ENCODE assay signal across 34 mouse cellular contexts in the genomic region with DNA sequence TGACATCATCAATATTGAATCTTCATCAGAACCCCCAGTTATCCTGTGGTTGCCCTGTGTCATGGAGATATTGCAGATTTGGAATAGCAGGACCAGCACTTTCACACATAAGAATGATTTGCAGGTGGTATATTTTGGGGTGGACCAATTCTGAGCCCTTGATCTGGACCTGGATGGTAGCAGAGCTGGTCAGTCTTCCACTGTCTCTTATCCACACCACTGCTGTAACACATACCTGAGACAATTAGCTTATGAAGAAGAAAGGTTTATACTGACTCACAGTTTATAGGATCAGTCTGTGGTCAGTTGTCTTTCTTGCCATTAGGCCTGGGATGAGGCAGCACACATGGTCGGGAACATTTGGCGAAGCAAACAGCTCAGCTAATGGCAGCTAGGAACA. TPM values are rescaled to one million over a fixed set of nuclear protein-coding genes. Genes with fewer than 3 reads are reported as not detected.
"Had no signal": no experiment of that assay in that cellular context is flagged by ENCODE, and none has a peak within 500 bp of the region (broad histone marks: within the 10 kb centered on the region; RNA-seq: fewer than 3 reads in every experiment).

No protein-coding gene starts in this region.

- H3K36me3 ChIP-seq: heart, embryonic 13.5 days; heart, embryonic 15.5 days; hindbrain, embryonic 10.5 days; hindbrain, embryonic 12.5 days; hindbrain, embryonic 13.5 days; hindbrain, embryonic 15.5 days; intestine, embryonic 15.5 days; kidney, embryonic 15.5 days had no signal

- DNase-seq: heart, adult 2 months; heart, postnatal 10 days; heart, postnatal 14 days; heart, postnatal 36 days; heart, postnatal 4 days; kidney, adult 11 months; kidney, adult 18-20 months; kidney, adult 2 months; kidney, adult 8-10 months; kidney, adult 9 months; kidney, postnatal 10 days; kidney, postnatal 14 days; kidney, postnatal 25 days; kidney, postnatal 36 days; kidney, postnatal 4 days; layer of hippocampus, adult 9-11 months; layer of hippocampus, postnatal 36 days had no signal

- H3K4me2 ChIP-seq: heart, embryonic 11.5 days; heart, embryonic 13.5 days; heart, embryonic 15.5 days; hindbrain, embryonic 12.5 days; hindbrain, embryonic 13.5 days; hindbrain, embryonic 14.5 days; hindbrain, embryonic 15.5 days; intestine, embryonic 15.5 days; kidney, embryonic 15.5 days had no signal

- ATAC-seq: hindbrain, embryonic 16.5 days; hindbrain, postnatal 0 days; inflammation-experienced regulatory T-cells, adult 6 months; intestine, embryonic 15.5 days; intestine, embryonic 16.5 days; intestine, postnatal 0 days had no signal

- H3K27ac ChIP-seq: heart, adult 2 months; heart, embryonic 13.5 days; heart, embryonic 15.5 days; hindbrain, embryonic 10.5 days; hindbrain, embryonic 12.5 days; hindbrain, embryonic 13.5 days; hindbrain, embryonic 14.5 days; hindbrain, embryonic 15.5 days; hindbrain, postnatal 0 days; intestine, embryonic 15.5 days; kidney, embryonic 15.5 days; kidney, postnatal 0 days; layer of hippocampus, adult 2 months had no signal

- H3K4me1 ChIP-seq: heart, embryonic 15.5 days; hindbrain, embryonic 10.5 days; hindbrain, embryonic 12.5 days; hindbrain, embryonic 13.5 days; hindbrain, embryonic 15.5 days; intestine, embryonic 15.5 days; kidney, embryonic 15.5 days had no signal

- H3K9ac ChIP-seq: heart, embryonic 13.5 days; heart, embryonic 15.5 days; hindbrain, embryonic 12.5 days; hindbrain, embryonic 13.5 days; hindbrain, embryonic 14.5 days; hindbrain, embryonic 15.5 days; intestine, embryonic 15.5 days; kidney, embryonic 15.5 days had no signal

- H3K9me3 ChIP-seq: heart, embryonic 15.5 days; hindbrain, embryonic 10.5 days; hindbrain, embryonic 12.5 days; hindbrain, embryonic 15.5 days; intestine, embryonic 15.5 days; kidney, embryonic 15.5 days had no signal

- H3K27me3 ChIP-seq: heart, embryonic 13.5 days; heart, embryonic 15.5 days; hindbrain, embryonic 12.5 days; hindbrain, embryonic 13.5 days; hindbrain, embryonic 15.5 days; intestine, embryonic 15.5 days; kidney, embryonic 15.5 days had no signal

- H3K4me3 ChIP-seq: heart, adult 2 months; heart, embryonic 13.5 days; heart, embryonic 15.5 days; hindbrain, embryonic 10.5 days; hindbrain, embryonic 12.5 days; hindbrain, embryonic 13.5 days; hindbrain, embryonic 15.5 days; intestine, embryonic 15.5 days; kidney, embryonic 15.5 days; layer of hippocampus, adult 2 months had no signal

RNA-seq across cellular contexts. Expression of a gene that starts 55.1 kb away (rescaled TPM):
- polyA plus RNA-seq: inflammation-experienced regulatory T-cells, adult 6 months had no signal
